Mouse (Mus musculus) Patski (cell line): Measurements from ENCODE around the gene Manba. TPM values are rescaled to one million over a fixed set of nuclear protein-coding genes. Genes with fewer than 3 reads are reported as not detected.
"Not testable (repeated sequence)": the region's sequence is repeated elsewhere in the genome, so short reads cannot be mapped to it uniquely, and the experiment has no call there.

Source experiments
- ATAC-seq: fragments of 100-300 bp; one replicate; pipeline ENCODE4 v1.8.0; 2021
- CTCF ChIA-PET: fragments of 350-600 bp; sonication (Branson Sonifier 250); formaldehyde crosslinking; loops from one replicate; lab custom pipeline; 2022; ENCODE audit warnings: inconsistent platforms; lab: Charles Lee
- POLR2A ChIA-PET: fragments of 350-600 bp; sonication (Branson Sonifier 250); formaldehyde crosslinking; loops from one replicate; lab custom pipeline; 2022; ENCODE audit warnings: antibody characterized with exemption, inconsistent platforms; lab: Charles Lee
- DNase-seq: peaks from one replicate; pipeline ENCODE4 v3.0.0-alpha.2; 2011; ENCODE audit warnings: low read depth, low spot score
- H3K27me3 ChIP-seq: fragments of 371-371 bp; one replicate; pipeline ENCODE4 v1.5.1; 2021
- CTCF ChIP-seq: fragments of 100-300 bp; IDR thresholded peaks from one replicate; pipeline ENCODE4 v1.5.1; 2021
- in situ Hi-C: fragments of 300-500 bp; cut with MboI; formaldehyde crosslinking; loops from 3 replicates; pipeline ENCODE4 v1.11.1; 2018; ENCODE audit warnings: low pct_unique_long_range_greater_than_20kb, mixed read lengths
- polyA plus RNA-seq: library from polyadenylated mRNA; unstranded; gene quantifications from one replicate; pipeline ENCODE4 v1.2.3, GENCODE M21; 2021

Manba gene
- polyA plus RNA-seq, 1 experiment from 2014 or later, result 177 TPM

DNA sequence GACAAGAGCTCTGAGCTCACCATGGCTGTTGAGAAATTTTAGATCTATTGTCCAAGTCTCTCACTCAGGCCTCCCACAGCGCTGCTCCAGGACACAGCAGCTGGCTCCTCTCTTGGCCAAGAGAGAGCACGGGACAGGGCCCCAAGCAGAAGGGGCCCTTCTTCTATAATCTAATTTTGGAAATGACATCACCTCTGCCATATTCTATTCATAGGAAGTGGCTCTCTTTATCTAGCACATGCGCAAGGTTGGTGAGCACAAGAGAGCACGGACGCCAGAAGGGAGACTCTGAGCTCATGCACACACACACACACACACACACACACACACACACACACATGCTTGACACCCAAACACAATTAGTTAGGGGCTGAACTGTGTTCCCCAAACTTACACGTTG is 31.5 kb downstream of the Manba start:
- ChIA-PET CTCF (interaction anchor here (1.0 to 1.6 kb wide), 2 partner anchors 13 to 14 kb away, joined by 3 to 4 read pairs; no protein-coding TSS in a partner anchor), POLR2A (no interaction called here)
- no peaks in the 10 kb centered on the region for H3K27me3 ChIP-seq
- no peak for TF ChIP-seq CTCF
- no peak for ATAC-seq
- in situ Hi-C loops, result no loop called here
- no peak for DNase-seq

DNA sequence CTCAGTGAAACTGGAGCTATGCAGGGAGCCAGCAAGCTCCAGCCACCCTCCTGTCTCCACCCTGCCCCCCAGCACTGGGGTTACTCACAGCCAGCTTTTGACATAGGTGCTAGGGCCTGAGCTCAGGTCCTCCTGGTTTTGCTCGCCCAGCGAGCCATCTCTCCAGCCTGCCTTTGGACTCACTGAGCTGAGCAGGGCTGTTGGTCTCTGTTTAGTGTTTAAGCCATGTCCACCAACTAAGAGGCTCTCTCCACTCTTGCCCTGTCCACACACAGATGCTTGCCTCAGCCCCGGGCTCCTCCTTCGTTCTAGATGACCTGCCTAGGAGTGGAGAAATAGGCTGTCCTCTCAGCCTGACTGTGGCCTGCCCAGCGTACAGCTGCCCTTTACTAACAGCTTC is 33.5 kb downstream of the Manba start:
- H3K27me3 ChIP-seq, result no peaks in the 10 kb centered on the region
- in situ Hi-C loops, result no loop called here
- DNase-seq (no peak), ATAC-seq (no peak)
- ChIA-PET POLR2A (interaction anchor here (0.5 to 1.4 kb wide), 2 partner anchors 18 to 189 kb away, joined by 3 read pairs; no protein-coding TSS in a partner anchor), CTCF (interaction anchor here (1.4 to 5.1 kb wide), 4 partner anchors 10 to 15 kb away, joined by 3 to 19 read pairs (median 6); no protein-coding TSS in a partner anchor)
- TF ChIP-seq CTCF, result no peak

DNA sequence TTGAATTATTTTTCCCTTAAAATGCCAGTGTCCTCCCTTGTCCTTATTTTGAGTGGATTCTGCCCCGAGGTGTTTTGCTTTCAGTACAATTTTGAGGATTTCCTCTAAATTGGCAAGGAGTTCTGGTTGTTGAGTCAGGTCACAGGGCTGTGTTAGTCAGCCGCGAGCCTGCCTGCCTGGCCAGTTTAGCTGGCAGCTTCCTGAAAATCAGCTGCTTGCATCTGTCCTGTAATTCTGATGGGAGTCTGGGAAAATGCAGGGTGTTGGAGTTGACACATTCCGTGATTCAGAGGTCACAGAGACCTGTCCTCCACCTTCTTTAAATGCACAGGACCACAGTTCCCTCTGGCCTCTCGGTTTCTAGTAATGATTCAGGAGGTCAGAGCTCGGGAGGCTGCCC is 34.2 kb downstream of the Manba start:
- ATAC-seq (peak; percentile 66), DNase-seq (peak; percentile 94)
- in situ Hi-C loops, result no loop called here
- CTCF ChIA-PET, result interaction anchor here (1.0 to 5.1 kb wide), 7 partner anchors 8 to 211 kb away, joined by 3 to 19 read pairs (median 5); no protein-coding TSS in a partner anchor
- H3K27me3 ChIP-seq, result no peaks in the 10 kb centered on the region
- POLR2A ChIA-PET, result interaction anchor here (1.1 to 1.4 kb wide), 2 partner anchors 18 to 192 kb away, joined by 3 to 4 read pairs; no protein-coding TSS in a partner anchor
- TF ChIP-seq CTCF, result no peak

DNA sequence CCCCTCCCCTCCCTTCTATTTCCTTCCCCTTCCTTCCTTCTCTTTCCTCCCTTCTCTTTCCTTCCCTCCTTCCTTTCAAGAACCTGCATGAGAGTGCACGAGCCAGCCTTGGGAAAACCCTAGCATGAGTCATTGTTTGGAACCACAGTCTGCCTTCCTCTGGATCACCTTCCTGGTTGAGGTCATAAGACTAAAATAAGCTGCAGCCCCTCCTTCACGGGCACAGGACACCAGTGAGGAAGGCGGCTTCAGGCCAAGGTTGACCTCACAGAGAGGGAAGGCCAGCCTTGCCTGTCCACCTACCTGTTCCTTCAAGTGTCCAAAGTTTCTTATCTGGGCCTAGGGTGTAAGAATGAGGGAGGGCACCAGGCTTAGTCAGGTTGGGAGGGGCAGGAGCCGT is 36.6 kb downstream of the Manba start:
- DNase-seq (peak; percentile 97), ATAC-seq (peak; percentile 90)
- CTCF ChIA-PET, result interaction anchor here (0.9 to 5.1 kb wide), 5 partner anchors 10 to 37 kb away, joined by 3 to 19 read pairs (median 6); partner anchors contain the start of gene Manba
- POLR2A ChIA-PET, result interaction anchor here (0.8 kb wide), 1 partner anchor 243 kb away, joined by 7 read pairs; no protein-coding TSS in a partner anchor
- H3K27me3 ChIP-seq, result no peaks in the 10 kb centered on the region
- in situ Hi-C loops, result no loop called here
- no peak for TF ChIP-seq CTCF

DNA sequence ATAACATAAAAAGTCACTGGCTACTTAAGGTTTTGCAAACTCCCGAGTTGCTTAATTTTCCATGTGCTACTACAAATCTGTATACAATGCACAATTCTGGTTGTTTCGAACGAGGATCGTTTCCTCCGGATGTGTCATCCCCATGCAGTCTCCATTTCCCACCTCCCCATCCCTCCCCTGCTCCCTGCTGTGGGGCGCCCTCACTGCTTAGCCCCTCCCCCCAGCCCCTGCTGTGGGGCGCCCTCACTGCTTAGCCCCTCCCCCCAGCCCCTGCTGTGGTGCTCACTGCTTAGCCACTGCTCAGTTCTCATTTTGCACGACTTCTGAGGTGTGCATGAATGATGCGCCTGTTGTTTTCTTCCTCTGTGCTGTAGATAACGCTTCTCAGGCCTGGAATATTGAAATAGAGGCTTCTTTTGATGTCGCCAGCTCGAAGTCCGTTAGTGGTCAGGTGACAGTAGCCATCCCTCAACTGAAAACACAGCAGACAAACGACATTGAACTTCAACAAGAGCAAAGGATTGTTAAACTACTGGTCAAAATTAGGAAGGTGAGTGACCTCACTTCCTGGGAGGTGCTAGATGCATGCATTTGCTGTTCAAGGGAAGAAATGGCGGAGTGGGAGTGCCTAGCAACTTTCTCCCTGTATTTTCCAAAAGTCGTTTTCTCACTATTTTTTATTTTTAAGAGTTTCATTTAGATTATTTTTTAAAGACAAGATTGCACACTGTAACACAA is 37.4 kb downstream of the Manba start:
- no peaks in the 10 kb centered on the region for H3K27me3 ChIP-seq
- no peak for ATAC-seq
- ChIA-PET POLR2A (interaction anchor here (0.8 kb wide), 1 partner anchor 244 kb away, joined by 7 read pairs; no protein-coding TSS in a partner anchor), CTCF (interaction anchor here (0.9 to 5.1 kb wide), 6 partner anchors 9 to 114 kb away, joined by 3 to 19 read pairs (median 5); partner anchors contain the start of gene Manba)
- TF ChIP-seq CTCF, result no peak
- in situ Hi-C loops, result no loop called here
- DNase-seq, result no peak

DNA sequence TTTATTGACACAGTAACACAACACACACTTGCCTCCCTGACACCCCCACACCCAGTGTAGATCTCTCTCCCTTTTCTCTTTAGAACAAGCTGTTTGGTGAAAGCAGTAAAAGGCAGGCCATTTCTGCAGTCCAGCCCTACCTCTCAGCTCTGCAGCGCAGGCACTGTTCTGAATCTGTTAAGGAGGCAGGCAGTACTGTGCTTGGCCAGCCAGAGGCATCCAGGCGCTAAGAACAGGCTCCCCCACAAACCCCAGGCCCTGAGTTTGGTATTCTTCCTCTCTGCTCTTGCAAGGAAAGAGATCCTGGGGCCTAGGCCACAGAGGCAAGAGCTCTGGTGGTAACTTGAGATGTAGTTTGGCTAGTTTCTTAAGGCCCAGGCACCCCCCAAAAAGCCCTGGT is 39.5 kb downstream of the Manba start:
- POLR2A ChIA-PET, in situ Hi-C loops, DNase-seq, ATAC-seq, H3K27me3 ChIP-seq: not testable (repeated sequence)
- CTCF ChIA-PET, result interaction anchor here (0.6 to 0.9 kb wide), 2 partner anchors 200 to 244 kb away, joined by 3 read pairs; no protein-coding TSS in a partner anchor

DNA sequence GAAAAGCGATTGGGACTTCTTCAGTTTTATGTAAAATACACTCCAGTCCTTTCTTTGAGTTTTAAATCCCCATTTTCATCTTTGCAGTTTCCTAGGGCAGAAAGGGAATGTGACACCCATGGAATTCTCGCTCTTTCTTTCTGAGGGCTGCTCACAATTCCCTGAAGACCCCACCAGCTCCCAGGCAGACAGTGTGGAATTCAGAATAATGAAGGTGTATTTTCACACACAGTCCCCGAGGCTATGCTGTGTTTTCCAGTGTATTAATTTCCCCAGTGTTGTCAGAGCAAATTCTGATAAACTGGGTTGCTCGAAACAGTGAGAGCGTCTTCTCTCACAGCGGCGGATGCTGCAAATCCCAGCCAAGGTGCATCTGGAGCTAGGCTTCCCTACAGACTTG is 44.3 kb downstream of the Manba start:
- DNase-seq (no peak), ATAC-seq (no peak)
- in situ Hi-C loops, result no loop called here
- TF ChIP-seq CTCF, result no peak
- POLR2A ChIA-PET, result no interaction called here
- CTCF ChIA-PET, result interaction anchor here (1.2 to 1.6 kb wide), 5 partner anchors 11 to 201 kb away, joined by 3 to 4 read pairs (median 3); no protein-coding TSS in a partner anchor
- no peaks in the 10 kb centered on the region for H3K27me3 ChIP-seq

DNA sequence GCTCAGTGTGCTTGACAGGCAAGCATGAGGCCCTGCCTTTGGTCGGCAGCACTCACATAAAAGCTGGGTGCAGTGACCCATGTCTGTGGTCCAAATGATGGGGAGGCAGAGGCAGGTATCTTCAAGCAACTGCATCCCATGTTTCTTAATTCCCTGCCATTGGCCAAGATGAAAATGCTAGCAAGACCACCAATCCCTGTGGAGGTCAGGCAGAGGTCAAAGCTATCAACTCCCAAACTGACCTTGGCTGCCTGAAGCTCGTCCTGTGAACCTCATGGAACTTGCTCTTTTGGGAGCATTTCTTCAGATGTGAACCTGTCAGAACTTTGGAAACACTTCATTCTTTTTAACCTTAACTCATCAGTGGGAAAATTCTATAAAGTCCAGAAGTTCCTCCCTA is 46.4 kb downstream of the Manba start:
- ChIA-PET CTCF (interaction anchor here (2.8 kb wide), 1 partner anchor 10 kb away, joined by 19 read pairs; no protein-coding TSS in a partner anchor), POLR2A (interaction anchor here (0.6 kb wide), 1 partner anchor 1932 kb away, joined by 3 read pairs; no protein-coding TSS in a partner anchor)
- no peak for TF ChIP-seq CTCF
- no peak for ATAC-seq
- no peaks in the 10 kb centered on the region for H3K27me3 ChIP-seq
- DNase-seq, result no peak
- in situ Hi-C loops, result no loop called here

DNA sequence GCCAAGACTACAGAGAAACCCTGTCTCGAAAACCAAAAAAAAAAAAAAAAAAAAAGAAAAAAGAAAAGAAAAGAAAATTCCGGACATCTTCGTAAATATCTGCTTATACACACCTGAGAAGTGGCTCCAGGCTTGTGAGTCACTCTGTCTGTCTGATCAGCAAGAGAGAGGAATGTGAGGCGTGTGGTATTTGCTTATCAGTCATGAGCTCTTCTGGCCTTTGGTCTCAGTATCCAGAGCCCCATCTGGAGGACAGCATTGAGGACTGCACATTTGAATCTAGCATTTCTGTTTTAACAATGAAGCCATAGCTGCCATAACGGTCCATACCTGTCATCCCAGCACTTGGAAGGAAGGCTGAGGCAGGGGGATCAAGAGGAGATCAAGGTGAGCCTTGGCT is 48.7 kb downstream of the Manba start:
- ChIA-PET POLR2A (interaction anchor here (0.6 kb wide), 1 partner anchor 78 kb away, joined by 4 read pairs; no protein-coding TSS in a partner anchor), CTCF (interaction anchor here (1.1 to 1.3 kb wide), 2 partner anchors 11 kb away, joined by 3 to 4 read pairs; no protein-coding TSS in a partner anchor)
- ATAC-seq (no peak), DNase-seq (no peak)
- no peaks in the 10 kb centered on the region for H3K27me3 ChIP-seq
- TF ChIP-seq CTCF, result peak; percentile 54
- in situ Hi-C loops, result no loop called here

DNA sequence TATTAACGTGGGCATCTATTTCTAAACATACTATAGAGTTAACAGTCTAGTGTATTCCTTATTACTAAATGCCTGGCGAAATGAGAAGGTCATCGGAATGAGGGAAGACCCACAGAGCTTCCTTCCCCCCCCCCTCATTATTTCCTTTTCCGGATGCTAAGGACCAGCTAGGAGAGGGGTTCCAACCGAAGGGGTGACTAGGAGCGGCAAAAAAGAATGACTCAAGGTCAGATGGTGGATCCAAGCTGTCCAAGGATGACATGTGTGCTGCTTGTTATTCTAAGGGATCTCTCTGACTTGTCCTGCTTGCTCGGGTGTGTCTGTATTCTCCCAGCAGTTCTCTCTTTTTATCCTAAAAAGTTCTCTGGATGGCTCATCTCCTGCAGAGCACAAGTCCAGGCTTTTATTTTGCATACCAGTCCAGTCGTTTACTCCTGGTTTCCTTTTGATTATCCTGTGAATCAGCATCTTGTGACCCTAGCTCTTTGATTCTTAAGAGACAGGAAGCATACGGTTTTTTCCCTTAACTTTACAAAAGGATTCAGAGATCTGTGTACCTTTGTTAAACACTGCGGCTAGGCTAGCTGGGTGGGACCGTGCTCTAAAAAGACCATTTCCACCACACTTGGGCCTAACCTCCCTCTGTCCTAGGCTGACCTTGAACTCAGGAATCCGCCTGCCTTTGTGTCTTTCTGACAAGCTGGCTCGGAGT is 61.0 kb downstream of the Manba start:
- DNase-seq (no peak), ATAC-seq (no peak)
- CTCF ChIA-PET, result interaction anchor here (0.7 to 1.6 kb wide), 6 partner anchors 10 to 265 kb away, joined by 3 to 4 read pairs (median 3); partner anchors contain the start of gene Bdh2
- in situ Hi-C loops, result no loop called here
- H3K27me3 ChIP-seq, result no peaks in the 10 kb centered on the region
- no peak for TF ChIP-seq CTCF
- POLR2A ChIA-PET, result interaction anchor here (0.7 kb wide), 2 partner anchors 10 to 128 kb away, joined by 3 to 5 read pairs; no protein-coding TSS in a partner anchor
